Mouse (Mus musculus): ENCODE measurements around the gene Knop1. TPM values are rescaled to one million over a fixed set of nuclear protein-coding genes. Genes with fewer than 3 reads are reported as not detected.
A peak's percentile ranks its signal among the peaks of the same experiment; 100 is the strongest.

The Knop1 gene
- total RNA-seq (2012; rRNA removed) (40.3 and 46.8 TPM in 2 replicates), polyA plus RNA-seq (2012; ENCODE audit: insufficient read depth in 1 of 2, insufficient read length in 2 of 2, low read depth in 1 of 2, low replicate concordance in 2 of 2, missing spikeins in 1 of 2) (10 to 100 TPM in 1 of 2 experiments, not detected in 1; 66.9 TPM)

DNA sequence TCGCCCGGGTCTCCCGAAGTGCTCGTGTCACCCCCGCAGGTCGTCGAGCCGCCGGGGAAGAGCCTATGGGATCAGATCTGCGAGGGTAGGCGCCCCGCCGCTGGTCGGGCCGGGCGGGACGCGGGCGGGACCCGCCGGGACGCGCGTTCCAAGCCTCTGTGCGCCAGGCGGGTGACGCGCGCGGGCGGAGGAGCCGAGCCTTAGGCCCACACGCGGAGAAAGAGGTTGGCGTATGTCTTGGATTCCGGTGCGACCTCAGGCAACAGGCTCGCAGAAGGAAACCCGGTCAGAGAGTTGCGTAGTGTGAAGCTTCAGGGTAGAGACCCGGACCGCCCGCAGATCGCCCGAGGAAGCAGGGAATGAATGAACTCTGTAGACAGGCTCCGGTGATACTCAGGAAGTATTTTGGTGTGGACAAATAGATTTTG, at the start of gene Knop1:
TSS of gene Knop1 (minus strand) at position 378 of the 428 bp plus-strand sequence.
- no peaks in the 10 kb centered on the region for H3K27me3 ChIP-seq (ENCODE audit: control insufficient read depth in 1 of 2, insufficient read depth in 2 of 2, low read length in 2 of 2)
- H3K36me3 ChIP-seq (ENCODE audit: control insufficient read depth in 1 of 2, insufficient read depth in 2 of 2, low read length in 2 of 2), result peaks cover 5 to 39% of the 10 kb centered on the region in 2 experiments; a peak in 3 of 4 replicates
- H3K79me2 ChIP-seq (ENCODE audit: control insufficient read depth, insufficient read depth, low read length, poor library complexity), result peaks cover 39% of the 10 kb centered on the region
- peaks cover 5 to 34% of the 10 kb centered on the region in 2 experiments for H3K4me1 ChIP-seq (ENCODE audit: control insufficient read depth in 1 of 2, insufficient read depth in 2 of 2, low read length in 2 of 2)
- no peaks in the 10 kb centered on the region for H3K9me3 ChIP-seq (replicated peaks; ENCODE audit: insufficient read depth, low read length)
- H3K4me3 ChIP-seq (ENCODE audit: control insufficient read depth in 1 of 2, insufficient read depth in 1 of 2, low read depth in 2 of 2, low read length in 2 of 2), result peak within 1 kb of the TSS; percentile 62 to 92
- peak; percentile 2; the same call in 1 of the 2 replicates for TF ChIP-seq USF1 (IDR thresholded peaks at IDR 0.05; ENCODE audit: low read depth, low read length)
- TF ChIP-seq TCF12 (IDR thresholded peaks at IDR 0.05; ENCODE audit: low read depth, low read length), result no peak
- H3K27ac ChIP-seq (ENCODE audit: control insufficient read depth, low read depth, low read length), result peak within 1 kb of the TSS; percentile 60
- DNase-seq (ENCODE audit: low read depth, low spot score), result no peak
- H3K9ac ChIP-seq (ENCODE audit: control insufficient read depth, low read depth, low read length, poor library complexity, severe bottlenecking), result peak within 1 kb of the TSS; percentile 85

GRCm38 (mm10) chr7:118904530-118904929, 48.5 kb upstream of the Knop1 start:
- Histone ChIP-seq H3K27me3 (ENCODE audit: control insufficient read depth in 1 of 2, insufficient read depth in 2 of 2, low read length in 2 of 2) (peaks cover 0 to 5% of the 10 kb centered on the region in 2 experiments; a peak in 2 of 4 replicates), H3K79me2 (ENCODE audit: control insufficient read depth, insufficient read depth, low read length, poor library complexity) (no peaks in the 10 kb centered on the region), H3K4me3 (ENCODE audit: control insufficient read depth in 1 of 2, insufficient read depth in 1 of 2, low read depth in 2 of 2, low read length in 2 of 2) (no peak overlapping the region), H3K27ac (ENCODE audit: control insufficient read depth, low read depth, low read length) (no peak overlapping the region), H3K36me3 (ENCODE audit: control insufficient read depth in 1 of 2, insufficient read depth in 2 of 2, low read length in 2 of 2) (no peaks in the 10 kb centered on the region), H3K4me1 (ENCODE audit: control insufficient read depth in 1 of 2, insufficient read depth in 2 of 2, low read length in 2 of 2) (no peaks in the 10 kb centered on the region), H3K9ac (ENCODE audit: control insufficient read depth, low read depth, low read length, poor library complexity, severe bottlenecking) (no peak overlapping the region), H3K9me3 (replicated peaks; ENCODE audit: insufficient read depth, low read length) (no peaks in the 10 kb centered on the region)
- DNase-seq (ENCODE audit: low read depth, low spot score), result no peak
- no peak for TF ChIP-seq ZMIZ1 (IDR thresholded peaks at IDR 0.05; ENCODE audit: low read depth, low read length)

GRCm38 (mm10) chr7:118903879-118904278, 47.8 kb upstream of the Knop1 start:
- no peak overlapping the region for H3K4me3 ChIP-seq (ENCODE audit: control insufficient read depth in 1 of 2, insufficient read depth in 1 of 2, low read depth in 2 of 2, low read length in 2 of 2)
- no peak for DNase-seq (ENCODE audit: low read depth, low spot score)
- no peaks in the 10 kb centered on the region for H3K79me2 ChIP-seq (ENCODE audit: control insufficient read depth, insufficient read depth, low read length, poor library complexity)
- H3K4me1 ChIP-seq (ENCODE audit: control insufficient read depth in 1 of 2, insufficient read depth in 2 of 2, low read length in 2 of 2), result no peaks in the 10 kb centered on the region
- TF ChIP-seq USF1 (IDR thresholded peaks at IDR 0.05; ENCODE audit: low read depth, low read length) (no peak), JUND (IDR thresholded peaks at IDR 0.05; ENCODE audit: low read depth, low read length) (no peak), BHLHE40 (IDR thresholded peaks at IDR 0.05; ENCODE audit: borderline replicate concordance, low read depth, low read length) (no peak), EP300 (IDR thresholded peaks at IDR 0.05; ENCODE audit: low read depth in 1 of 2, low read length in 2 of 2) (no peak), UBTF (IDR thresholded peaks at IDR 0.05; ENCODE audit: borderline replicate concordance, insufficient read depth, low read depth, low read length) (no peak), TCF12 (IDR thresholded peaks at IDR 0.05; ENCODE audit: low read depth, low read length) (no peak), RAD21 (IDR thresholded peaks at IDR 0.05; ENCODE audit: low read depth, low read length) (no peak), SMC3 (IDR thresholded peaks at IDR 0.05; ENCODE audit: low read depth, low read length) (no peak)
- no peak overlapping the region for H3K9ac ChIP-seq (ENCODE audit: control insufficient read depth, low read depth, low read length, poor library complexity, severe bottlenecking)
- no peak overlapping the region for H3K27ac ChIP-seq (ENCODE audit: control insufficient read depth, low read depth, low read length)
- H3K27me3 ChIP-seq (ENCODE audit: control insufficient read depth in 1 of 2, insufficient read depth in 2 of 2, low read length in 2 of 2), result peaks cover 0 to 5% of the 10 kb centered on the region in 2 experiments; a peak in 2 of 4 replicates
- no peaks in the 10 kb centered on the region for H3K36me3 ChIP-seq (ENCODE audit: control insufficient read depth in 1 of 2, insufficient read depth in 2 of 2, low read length in 2 of 2)
- H3K9me3 ChIP-seq (replicated peaks; ENCODE audit: insufficient read depth, low read length), result no peaks in the 10 kb centered on the region
